Mouse (Mus musculus): ENCODE data around the gene Schip1.
A peak's percentile ranks its signal among the peaks of the same experiment; 100 is the strongest.

The Schip1 gene

DNA sequence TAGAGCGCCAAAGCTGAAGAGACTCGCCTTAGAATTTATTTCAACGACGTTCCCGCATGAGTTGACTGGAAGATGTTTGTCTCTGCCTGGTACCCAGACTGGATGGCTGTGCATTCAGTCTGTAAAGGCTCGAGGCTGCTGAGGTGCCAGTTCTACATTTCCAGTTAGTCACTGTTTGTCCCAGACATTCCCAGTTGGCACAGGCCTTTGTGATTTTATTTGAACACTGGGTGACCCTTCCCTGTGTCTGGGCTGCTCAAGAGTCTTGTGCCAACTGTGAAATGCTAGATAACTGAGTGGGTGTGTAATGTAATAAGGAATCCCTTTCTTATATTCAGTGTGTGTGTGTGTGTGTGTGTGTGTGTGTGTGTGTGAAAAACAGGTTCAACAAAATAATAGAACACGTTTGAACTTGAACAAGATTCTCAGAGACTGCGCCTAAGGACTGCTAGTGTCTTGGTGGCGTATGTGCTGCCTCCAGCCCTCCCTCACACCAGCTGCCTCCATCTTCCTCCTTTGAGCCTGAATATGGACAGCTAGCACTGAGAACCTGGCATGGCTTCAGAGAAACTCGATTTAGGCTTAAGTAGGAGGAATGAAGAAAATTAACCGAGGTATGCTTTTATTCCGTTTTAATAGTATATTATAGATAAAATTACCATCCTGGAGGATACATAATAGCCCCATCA, 451.9 kb downstream of the Schip1 start:
- no peak for DNase-seq

DNA sequence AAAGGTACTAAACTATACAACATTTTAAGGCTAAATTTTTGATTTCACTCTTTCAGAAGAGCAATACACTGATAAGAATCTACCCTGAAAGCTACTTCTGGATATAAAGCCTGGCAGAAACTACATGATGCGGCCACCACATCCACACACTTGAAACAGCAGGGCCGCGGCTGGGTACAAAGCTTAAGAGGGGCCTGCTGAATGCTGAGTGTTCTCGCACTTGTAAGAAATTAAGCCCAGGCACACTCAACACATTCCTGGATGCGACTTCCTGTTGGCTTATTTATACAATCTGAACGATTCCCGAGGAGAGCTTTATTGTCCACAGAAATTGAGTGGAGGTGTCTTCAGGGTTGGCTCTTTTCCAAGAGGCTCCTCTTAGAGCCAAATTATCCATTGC, 452.6 kb downstream of the Schip1 start:
- no peak for DNase-seq

DNA sequence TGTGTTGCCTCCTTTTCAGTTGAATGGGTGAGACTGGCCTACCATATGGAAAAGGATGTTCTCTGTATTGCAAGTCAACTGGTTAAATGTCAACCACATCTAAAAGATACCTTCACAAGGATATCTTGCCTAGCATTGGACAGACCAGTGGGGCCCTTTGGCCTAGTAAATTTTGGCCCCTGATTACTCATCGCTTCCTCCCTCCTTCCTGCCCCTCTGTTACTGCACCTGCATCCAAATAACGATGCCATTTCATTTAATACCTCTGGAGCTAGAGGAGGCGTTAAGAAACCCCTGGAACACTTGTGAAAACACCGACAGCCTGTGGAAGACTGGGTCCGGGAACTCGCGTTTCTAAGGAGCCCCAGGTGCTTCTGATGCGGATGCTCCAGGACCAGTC, 453.4 kb downstream of the Schip1 start:
- no peak for DNase-seq

GRCm38 (mm10) chr3:68518586-68518985, 454.0 kb downstream of the Schip1 start:
- DNase-seq = peak; percentile 46

DNA sequence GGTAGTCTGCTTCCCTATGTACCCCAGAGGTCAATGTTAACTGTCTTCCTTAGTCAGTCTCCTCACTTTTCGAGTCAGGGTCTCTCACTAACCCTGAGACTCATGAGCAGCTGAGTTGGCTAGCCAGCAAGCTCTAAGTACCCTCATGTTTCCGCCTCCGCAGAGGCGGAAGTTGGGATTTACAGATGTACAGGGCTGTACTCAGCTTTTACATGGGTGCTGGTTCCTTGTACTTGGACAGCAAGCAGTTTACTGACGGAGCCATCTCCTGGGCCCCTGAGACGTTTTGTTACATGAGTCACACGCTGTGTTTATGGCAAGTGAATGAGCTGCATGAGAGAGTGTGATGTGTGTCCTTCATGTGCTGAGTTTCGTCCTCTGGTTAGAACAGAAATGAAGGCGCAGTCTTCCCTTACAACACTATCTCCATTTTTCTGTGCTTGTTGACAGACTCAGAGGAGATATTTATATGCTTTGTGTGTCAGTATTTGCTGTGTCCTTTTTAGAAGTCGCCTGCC, 460.8 kb downstream of the Schip1 start:
- no peak for DNase-seq

- DNase-seq = no peak
Measured at GRCm38 (mm10) chr3:68526416-68526815, 461.8 kb downstream of the Schip1 start.

- no peak for DNase-seq
Measured at GRCm38 (mm10) chr3:68527182-68527581, 462.6 kb downstream of the Schip1 start.

DNA sequence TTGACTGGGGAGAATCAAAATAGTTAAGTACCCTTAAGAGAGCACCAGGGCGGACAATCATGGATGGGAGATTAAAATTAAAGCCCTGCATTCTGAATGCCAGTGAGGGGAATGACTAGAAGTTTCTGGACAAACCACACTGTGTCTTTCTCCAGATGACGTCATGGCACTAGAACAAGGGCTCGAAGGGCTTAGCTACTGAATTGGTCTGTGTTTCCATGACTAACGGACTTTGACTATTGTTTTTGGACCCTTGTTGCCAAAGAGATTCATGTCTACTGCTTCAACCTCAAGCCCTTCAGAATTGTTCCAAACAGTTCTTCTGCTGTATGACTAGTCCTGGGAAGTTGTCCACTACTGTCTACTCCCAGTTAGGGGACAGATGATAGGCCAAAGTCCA, 467.3 kb downstream of the Schip1 start:
- no peak for DNase-seq

GRCm38 (mm10) chr3:68534571-68535051, 470.0 kb downstream of the Schip1 start:
- DNase-seq = peak; percentile 86

DNA sequence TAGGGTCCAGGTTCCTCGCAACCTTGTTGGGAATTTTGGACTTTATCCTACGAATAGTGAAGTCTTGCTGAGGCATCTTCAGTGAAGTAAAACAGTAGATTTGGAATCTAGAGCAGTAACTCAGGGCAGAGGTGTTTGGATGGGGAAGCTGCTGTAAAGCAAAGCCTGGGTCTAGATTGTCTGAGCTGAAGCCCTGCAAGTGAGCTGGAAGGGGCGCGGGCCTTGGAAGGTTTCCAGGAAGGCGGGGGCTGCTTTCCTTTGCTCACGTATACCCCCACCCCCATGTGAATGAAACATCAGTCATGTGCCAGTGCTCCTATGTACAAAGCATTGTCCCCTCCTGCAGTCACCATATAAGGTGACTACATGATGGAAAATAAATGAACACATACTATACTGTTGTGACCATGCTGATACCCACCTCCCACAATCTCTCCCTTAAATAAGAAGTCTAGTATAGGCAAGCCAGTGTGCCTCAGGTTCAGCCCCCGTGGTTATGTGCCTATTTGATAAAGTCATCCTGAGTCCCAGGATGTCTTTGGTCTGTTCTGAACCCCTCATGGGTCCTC, 470.6 kb downstream of the Schip1 start:
- no peak for DNase-seq

DNA sequence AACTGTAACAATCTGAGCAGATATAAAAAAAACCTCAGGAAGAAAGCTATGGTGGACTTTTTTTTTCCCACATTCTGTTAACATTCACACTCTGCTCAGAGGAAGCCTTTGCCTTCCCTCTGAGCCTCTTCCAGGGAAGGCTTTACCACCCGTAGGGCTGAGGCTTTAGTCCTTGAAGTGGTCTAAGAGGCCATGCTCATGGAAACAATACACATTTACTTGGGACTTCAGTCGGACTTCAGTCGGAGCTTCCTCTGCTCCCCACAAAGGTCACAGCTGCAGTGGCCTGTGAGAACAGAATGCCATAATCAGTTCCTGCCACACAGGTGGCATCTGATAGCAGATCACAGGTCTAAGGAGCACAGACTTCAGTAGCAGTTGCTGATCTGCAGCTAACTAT, 471.5 kb downstream of the Schip1 start:
- peak; percentile 38 for DNase-seq

DNA sequence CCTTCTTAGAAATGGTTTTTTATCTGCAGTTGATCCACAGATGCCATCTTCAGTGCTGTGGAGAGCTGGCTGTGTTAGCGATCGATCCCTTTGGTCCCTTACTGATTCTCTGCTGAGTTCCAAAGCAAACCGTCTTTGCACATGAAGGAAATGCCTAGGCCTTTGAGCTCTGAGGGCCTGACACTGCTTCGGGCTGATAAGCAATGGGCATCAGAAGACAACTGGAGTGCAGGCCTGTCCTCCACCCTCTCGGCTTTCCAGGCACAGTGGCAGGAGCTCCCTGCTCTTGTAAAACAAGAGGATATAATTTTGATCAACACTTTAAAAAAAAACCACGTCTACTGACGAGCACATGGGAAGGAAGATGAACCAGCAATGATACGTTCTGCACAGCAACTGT, 477.1 kb downstream of the Schip1 start:
- no peak for DNase-seq

- DNase-seq = peak; percentile 86
Measured at GRCm38 (mm10) chr3:68542944-68543501, 478.4 kb downstream of the Schip1 start.

GRCm38 (mm10) chr3:68544811-68545210, 480.2 kb downstream of the Schip1 start:
- no peak for DNase-seq

- DNase-seq = no peak
Measured at GRCm38 (mm10) chr3:68545898-68546297, 481.3 kb downstream of the Schip1 start.

GRCm38 (mm10) chr3:68555087-68555662, 490.6 kb downstream of the Schip1 start:
- DNase-seq = no peak

- no peak for DNase-seq
Measured at GRCm38 (mm10) chr3:68556891-68557290, 492.3 kb downstream of the Schip1 start.

GRCm38 (mm10) chr3:68558744-68559143, 494.1 kb downstream of the Schip1 start:
- no peak for DNase-seq

- peak; percentile 85 for DNase-seq
Measured at GRCm38 (mm10) chr3:68560057-68560456, 495.5 kb downstream of the Schip1 start.

DNA sequence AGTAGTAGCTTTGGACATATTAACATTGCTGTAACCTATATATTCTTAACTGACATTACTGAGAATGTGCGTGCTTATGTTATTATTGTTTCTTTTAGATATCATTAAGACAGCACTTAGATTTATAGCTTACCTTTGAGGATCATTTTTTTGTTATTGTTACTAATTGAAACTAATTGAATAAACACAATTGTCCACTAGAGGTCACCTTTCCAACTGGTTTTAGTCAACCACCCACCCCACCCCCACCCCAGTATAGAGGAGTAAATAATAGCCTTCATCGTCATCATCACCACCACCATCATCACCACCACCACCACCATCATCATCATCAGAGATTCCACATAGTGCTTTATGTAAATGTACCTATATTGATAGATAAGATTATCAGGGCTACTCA, 498.2 kb downstream of the Schip1 start:
- DNase-seq = no peak

- DNase-seq = no peak
Measured at GRCm38 (mm10) chr3:68563922-68564321, 499.3 kb downstream of the Schip1 start.

DNA sequence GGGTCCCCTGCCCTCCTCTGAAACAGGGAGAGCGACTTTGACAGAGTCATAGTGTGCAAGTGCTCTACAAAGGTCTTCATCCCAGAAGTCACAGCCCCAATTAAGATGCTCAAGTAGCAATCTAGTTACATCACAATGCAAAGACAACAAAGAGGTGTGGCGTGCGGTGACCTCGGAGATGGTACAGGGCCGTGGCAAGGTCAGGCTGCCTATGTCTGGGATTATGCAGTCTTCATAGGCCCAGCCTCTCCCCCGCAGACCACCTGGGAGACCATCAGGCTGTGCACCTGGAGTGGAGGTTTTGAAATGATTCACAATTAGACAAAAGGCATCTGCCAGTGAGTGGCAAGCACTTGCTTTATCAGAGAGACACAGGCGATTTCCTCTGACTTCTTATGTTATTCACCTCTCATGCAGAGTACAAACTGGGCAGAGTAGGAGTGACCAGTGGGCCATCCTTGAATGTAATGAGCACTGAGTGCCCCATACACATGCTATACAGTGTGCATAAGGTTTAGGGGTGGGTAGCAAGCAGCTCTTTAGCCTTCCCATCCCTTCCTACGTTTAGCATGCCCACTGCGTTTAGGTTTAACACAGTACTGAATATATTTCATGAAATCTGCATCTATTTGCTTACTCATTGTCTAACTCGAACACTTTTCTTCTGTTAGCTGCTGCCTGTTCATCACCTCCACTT, 500.5 kb downstream of the Schip1 start:
- DNase-seq = no peak

DNA sequence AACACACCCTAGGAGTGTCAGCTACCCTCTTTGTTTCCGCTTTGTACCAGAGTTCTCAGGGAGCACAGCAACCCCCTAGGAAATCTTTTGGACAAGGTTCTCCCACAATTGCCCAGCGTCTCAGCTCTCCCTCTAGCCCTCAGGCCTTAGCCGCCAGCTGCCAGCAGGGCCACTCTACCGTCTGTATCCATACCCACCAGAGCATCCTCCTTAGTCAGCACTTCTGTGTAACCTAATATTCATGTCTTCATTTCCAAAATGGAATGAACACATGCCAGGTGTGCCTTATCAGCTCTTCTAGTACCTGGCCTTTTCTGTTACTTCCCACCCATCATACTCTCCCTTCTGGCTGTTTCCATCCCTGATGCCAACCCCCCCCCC, 501.1 kb downstream of the Schip1 start:
- no peak for DNase-seq

All from kidney, adult 9 months (tissue).